Mouse (Mus musculus): ENCODE measurements around the gene Leap2. TPM values are rescaled to one million over a fixed set of nuclear protein-coding genes. Genes with fewer than 3 reads are reported as not detected.
"Not testable (repeated sequence)": the region's sequence is repeated elsewhere in the genome, so short reads cannot be mapped to it uniquely, and the experiment has no call there.

Leap2 gene
- total RNA-seq, 2 experiments from 2014 or later = not detected

- no peak for DNase-seq (ENCODE audit: low spot score in 2 of 2)
- intact Hi-C loops (cut with DNase I) = no loop called here
These were observed 23.2 kb upstream of the Leap2 start for GRCm38 (mm10) chr11:53446183-53446582.

- intact Hi-C loops (cut with DNase I) = no loop called here
- no peak for DNase-seq (ENCODE audit: low spot score in 2 of 2)
These were observed 22.6 kb upstream of the Leap2 start for GRCm38 (mm10) chr11:53445562-53445961.

- intact Hi-C loops (cut with DNase I) = no loop called here
- DNase-seq (ENCODE audit: low spot score in 2 of 2) = no peak
These were observed 20.9 kb upstream of the Leap2 start for GRCm38 (mm10) chr11:53443861-53444260.

GRCm38 (mm10) chr11:53441921-53442320 is 19.0 kb upstream of the Leap2 start:
- no peak for DNase-seq (ENCODE audit: low spot score in 2 of 2)
- intact Hi-C loops (cut with DNase I) = no loop called here

- intact Hi-C loops (cut with DNase I) = no loop called here
- no peak for DNase-seq (ENCODE audit: low spot score in 2 of 2)
These were observed 13.4 kb upstream of the Leap2 start for GRCm38 (mm10) chr11:53436338-53436737.

GRCm38 (mm10) chr11:53435504-53435903 is 12.5 kb upstream of the Leap2 start:
- intact Hi-C loops (cut with DNase I) = no loop called here

GRCm38 (mm10) chr11:53433057-53433456 is 10.1 kb upstream of the Leap2 start:
- no peak for DNase-seq (ENCODE audit: low spot score in 2 of 2)
- intact Hi-C loops (cut with DNase I) = no loop called here

More at GRCm38 (mm10) chr11:53435504-53435903, 12.5 kb upstream of the Leap2 start:
- no peak for DNase-seq (ENCODE audit: low spot score in 2 of 2)

GRCm38 (mm10) chr11:53431347-53432056 is 8.5 kb upstream of the Leap2 start:
- intact Hi-C loops (cut with DNase I) = no loop called here
- no peak for DNase-seq (ENCODE audit: low spot score in 2 of 2)

- intact Hi-C loops (cut with DNase I) = no loop called here
- DNase-seq (ENCODE audit: low spot score in 2 of 2) = peak; percentile 98 to 99
These were observed 7.8 kb upstream of the Leap2 start, which contains the start of the genes Uqcrq and Gdf9 for GRCm38 (mm10) chr11:53430670-53431346. Uqcrq (minus strand) TSS chr11:53430831. Gdf9 (plus strand) TSS chr11:53431023.

GRCm38 (mm10) chr11:53430300-53430669 is 7.3 kb upstream of the Leap2 start:
- intact Hi-C loops (cut with DNase I) = no loop called here
- DNase-seq (ENCODE audit: low spot score in 2 of 2) = no peak

- intact Hi-C loops (cut with DNase I) = no loop called here
These were observed 6.2 kb upstream of the Leap2 start for GRCm38 (mm10) chr11:53429182-53429581.

GRCm38 (mm10) chr11:53428716-53429057 is 5.7 kb upstream of the Leap2 start:
- DNase-seq (ENCODE audit: low spot score in 2 of 2) = no peak
- intact Hi-C loops (cut with DNase I) = no loop called here

More at GRCm38 (mm10) chr11:53429182-53429581, 6.2 kb upstream of the Leap2 start:
- DNase-seq (ENCODE audit: low spot score in 2 of 2) = no peak

- no peak for DNase-seq (ENCODE audit: low spot score in 2 of 2)
- intact Hi-C loops (cut with DNase I) = no loop called here
These were observed 5.2 kb upstream of the Leap2 start for GRCm38 (mm10) chr11:53427993-53428715.

- DNase-seq (ENCODE audit: low spot score in 2 of 2); intact Hi-C loops (cut with DNase I): not testable (repeated sequence)
These were observed 3.9 kb upstream of the Leap2 start for GRCm38 (mm10) chr11:53426914-53427313.

GRCm38 (mm10) chr11:53425711-53426255 is 2.8 kb upstream of the Leap2 start:
- intact Hi-C loops (cut with DNase I) = no loop called here
- DNase-seq (ENCODE audit: low spot score in 2 of 2) = no peak

GRCm38 (mm10) chr11:53425251-53425650 is 2.3 kb upstream of the Leap2 start:
- peak in 1 of 2 experiments; percentile 28 for DNase-seq (ENCODE audit: low spot score in 2 of 2)
- intact Hi-C loops (cut with DNase I) = no loop called here

- intact Hi-C loops (cut with DNase I) = no loop called here
- no peak for DNase-seq (ENCODE audit: low spot score in 2 of 2)
These were observed 1.9 kb upstream of the Leap2 start for GRCm38 (mm10) chr11:53424826-53425225.

GRCm38 (mm10) chr11:53418048-53418447 is 4.9 kb downstream of the Leap2 start:
- DNase-seq (ENCODE audit: low spot score in 2 of 2) = no peak
- intact Hi-C loops (cut with DNase I) = no loop called here

GRCm38 (mm10) chr11:53413871-53414270 is 9.1 kb downstream of the Leap2 start:
- intact Hi-C loops (cut with DNase I) = no loop called here

GRCm38 (mm10) chr11:53411738-53412137 is 11.2 kb downstream of the Leap2 start:
- DNase-seq (ENCODE audit: low spot score in 2 of 2) = no peak
- intact Hi-C loops (cut with DNase I) = no loop called here

More at GRCm38 (mm10) chr11:53413871-53414270, 9.1 kb downstream of the Leap2 start:
- DNase-seq (ENCODE audit: low spot score in 2 of 2) = no peak
